Mouse (Mus musculus) CD8-positive naive resting alpha-beta T cell, adult 57 days (primary cell): ENCODE results near the gene Hhex. TPM values are rescaled to one million over a fixed set of nuclear protein-coding genes. Genes with fewer than 3 reads are reported as not detected.

Source experiments
- total RNA-seq: library from RNA; stranded (reverse); gene quantifications from one replicate; pipeline ENCODE4 v1.2.4, GENCODE M21; 2023

Gene Hhex
- 7.4 TPM for total RNA-seq

DNA sequence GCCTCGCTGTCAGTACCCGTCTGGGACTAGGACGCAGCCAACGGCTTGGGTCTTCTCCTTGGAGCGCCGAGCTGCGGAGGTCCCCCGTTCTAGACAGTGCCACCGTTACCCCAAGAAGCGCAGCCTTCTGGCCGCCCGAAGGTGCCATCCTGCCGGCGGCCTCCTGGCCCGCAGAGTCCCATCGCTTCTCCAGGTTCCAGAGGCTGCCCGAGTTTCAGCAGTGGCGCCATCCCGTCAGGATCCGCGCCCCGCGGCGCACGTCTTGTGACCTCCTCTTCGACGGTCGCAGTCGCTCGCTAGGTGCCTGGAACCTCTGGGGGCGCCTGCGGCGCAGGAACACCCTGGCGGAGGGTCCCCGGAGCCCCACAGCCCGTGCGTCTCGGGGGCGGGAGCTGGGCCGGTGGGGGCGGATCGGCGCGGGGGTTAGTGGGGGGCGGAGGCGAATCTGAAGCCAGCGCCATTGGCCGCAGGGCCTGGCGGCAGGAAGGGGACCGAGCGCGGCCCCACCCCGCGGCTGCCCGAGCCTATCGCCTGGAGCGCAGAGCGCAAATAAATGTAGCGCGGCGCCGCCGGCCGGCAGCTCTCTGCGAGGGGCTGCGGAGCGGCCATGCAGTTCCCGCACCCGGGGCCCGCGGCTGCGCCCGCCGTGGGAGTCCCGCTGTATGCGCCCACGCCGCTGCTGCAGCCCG is at the start of gene Hhex:
Gene Hhex, plus strand, starts transcription at position 548 of the 689 bp plus-strand sequence.

Other genes with a start within 250 kb of the Hhex start
- 61.3 TPM for gene March5, start 227.3 kb upstream of the Hhex start, total RNA-seq
- 2.0 TPM for gene Cpeb3, start 226.2 kb upstream of the Hhex start, total RNA-seq
- gene Ide, start 97.0 kb upstream of the Hhex start, total RNA-seq: 35.9 TPM
- gene Kif11, start 58.4 kb upstream of the Hhex start, total RNA-seq: 1.1 TPM
- gene Exoc6, start 115.6 kb downstream of the Hhex start, total RNA-seq: 23.9 TPM